Mouse (Mus musculus): ENCODE measurements at regions not wholly inside any gene's neighbourhood (a gene's known extent, or its start where the extent isn't known, plus 50 kb on each side); places are given as distances from the start of the nearest gene placed in this dataset.

GRCm38 (mm10) chr3:21381072-21381471 is 695.4 kb upstream of the Tbl1xr1 start:
- no peak for DNase-seq (ENCODE audit: low spot score)

GRCm38 (mm10) chr3:21403551-21403950 is 672.9 kb upstream of the Tbl1xr1 start:
- no peak for DNase-seq (ENCODE audit: low spot score)

- no peak for DNase-seq (ENCODE audit: low spot score)
These were observed 672.4 kb upstream of the Tbl1xr1 start for GRCm38 (mm10) chr3:21404058-21404457.

- no peak for DNase-seq (ENCODE audit: low spot score)
These were observed 669.4 kb upstream of the Tbl1xr1 start for GRCm38 (mm10) chr3:21407077-21407476.

DNA sequence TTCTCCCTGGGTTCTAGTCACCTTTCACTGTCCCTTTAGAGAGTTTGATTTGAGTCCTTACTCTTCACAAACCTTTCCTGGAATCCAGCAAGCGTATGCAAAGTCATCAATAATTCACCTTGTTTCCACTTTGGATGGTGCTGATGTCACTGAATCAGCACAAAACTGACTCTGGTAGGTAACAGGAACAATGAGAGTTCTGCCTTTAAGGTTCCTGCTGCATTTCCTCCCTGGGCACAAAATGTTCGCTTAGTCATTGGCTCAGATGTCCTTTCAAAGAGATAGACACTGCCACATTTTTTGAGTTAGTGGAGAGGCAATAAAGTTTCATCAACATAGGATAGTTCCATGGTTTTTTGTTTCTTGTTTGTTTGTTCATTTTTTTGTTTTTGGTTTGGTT is 664.4 kb upstream of the Tbl1xr1 start:
- DNase-seq (ENCODE audit: low spot score): no peak

- no peak for DNase-seq (ENCODE audit: low spot score)
These were observed 653.3 kb upstream of the Tbl1xr1 start for GRCm38 (mm10) chr3:21423139-21423538.

GRCm38 (mm10) chr3:21426538-21426937 is 649.9 kb upstream of the Tbl1xr1 start:
- no peak for DNase-seq (ENCODE audit: low spot score)

GRCm38 (mm10) chr3:21427408-21428031 is 648.9 kb upstream of the Tbl1xr1 start:
- no peak for DNase-seq (ENCODE audit: low spot score)

DNA sequence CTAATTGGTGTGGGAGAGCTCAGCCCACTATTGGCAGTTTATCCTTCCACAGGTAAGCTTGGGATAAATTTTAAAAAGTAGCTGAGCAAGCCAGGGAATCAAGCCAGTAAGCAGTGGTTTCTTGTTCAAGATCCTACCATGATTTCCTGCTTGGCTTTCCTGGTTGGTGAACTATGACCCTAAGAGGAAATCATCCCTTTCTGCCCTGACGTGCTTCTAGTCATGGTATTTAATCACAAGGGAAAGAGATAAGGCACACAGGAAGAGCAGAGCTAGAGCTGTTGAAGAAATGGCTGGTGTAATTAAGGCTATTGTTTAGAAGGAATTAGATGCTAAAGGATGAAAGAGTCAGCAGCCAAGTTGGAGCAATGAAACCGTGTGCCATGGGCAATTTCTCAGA is 648.3 kb upstream of the Tbl1xr1 start:
- no peak for DNase-seq (ENCODE audit: low spot score)

- no peak for DNase-seq (ENCODE audit: low spot score)
These were observed 612.2 kb upstream of the Tbl1xr1 start for GRCm38 (mm10) chr3:21464245-21464644.

GRCm38 (mm10) chr3:21466113-21466645 is 610.3 kb upstream of the Tbl1xr1 start:
- no peak for DNase-seq (ENCODE audit: low spot score)

- DNase-seq (ENCODE audit: low spot score): no peak
These were observed 599.1 kb upstream of the Tbl1xr1 start for GRCm38 (mm10) chr3:21477366-21477765.

DNA sequence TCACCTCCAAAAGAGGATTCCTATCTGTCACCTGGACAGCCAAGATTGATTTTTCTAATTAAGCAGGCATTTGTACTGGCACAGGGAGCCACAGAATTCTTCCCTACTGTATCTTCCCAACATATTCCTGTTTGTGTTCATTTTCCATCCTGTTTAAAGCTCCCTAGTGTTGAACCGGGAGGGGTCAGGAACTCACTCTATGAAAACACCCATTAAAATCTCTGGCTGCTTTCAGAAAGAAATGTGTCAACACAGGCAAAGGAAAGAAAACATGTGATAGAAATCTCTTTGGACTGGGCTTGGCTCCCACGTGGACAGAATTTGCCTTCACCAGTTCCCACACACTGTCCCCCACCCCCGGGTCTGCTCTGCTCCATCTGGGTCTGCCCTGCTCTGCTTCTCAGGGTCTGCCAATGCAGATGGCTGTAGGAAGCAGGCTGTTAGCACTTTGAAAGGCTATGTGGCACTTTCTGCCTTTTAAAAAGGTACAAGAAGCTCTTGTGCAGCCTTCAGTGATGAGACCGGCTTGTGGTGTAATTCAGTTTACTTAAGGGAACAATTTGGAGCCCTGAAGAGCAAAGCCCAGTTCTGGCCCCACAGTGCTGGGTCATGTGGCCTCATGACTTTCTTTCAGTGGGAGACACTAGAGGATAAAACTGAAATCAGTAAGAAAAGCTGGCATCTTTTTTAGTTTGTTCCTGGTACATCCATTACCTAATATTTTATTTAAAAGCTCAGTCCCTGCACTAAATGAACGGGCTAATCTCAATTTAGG is 597.2 kb upstream of the Tbl1xr1 start:
- DNase-seq (ENCODE audit: low spot score): peak; percentile 21

DNA sequence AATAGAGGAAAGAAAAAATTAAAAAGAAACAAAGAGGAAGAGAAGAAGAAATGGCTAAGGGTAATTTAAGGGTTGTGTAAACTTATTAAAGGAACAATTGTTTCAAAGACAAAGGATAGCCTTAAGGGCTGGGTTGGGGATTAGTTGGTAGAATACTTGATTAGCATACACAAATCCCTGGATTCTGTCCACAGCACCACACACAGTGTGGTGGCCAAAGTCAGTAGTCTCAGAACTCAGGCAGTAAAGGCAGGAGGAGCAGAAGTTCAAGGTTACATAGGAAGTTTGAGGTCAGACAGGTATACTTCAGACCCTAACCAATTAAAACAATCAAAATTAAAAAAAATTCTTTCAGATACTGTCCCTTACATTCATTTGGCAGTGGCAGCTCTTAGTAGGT is 596.6 kb upstream of the Tbl1xr1 start:
- no peak for DNase-seq (ENCODE audit: low spot score)

DNA sequence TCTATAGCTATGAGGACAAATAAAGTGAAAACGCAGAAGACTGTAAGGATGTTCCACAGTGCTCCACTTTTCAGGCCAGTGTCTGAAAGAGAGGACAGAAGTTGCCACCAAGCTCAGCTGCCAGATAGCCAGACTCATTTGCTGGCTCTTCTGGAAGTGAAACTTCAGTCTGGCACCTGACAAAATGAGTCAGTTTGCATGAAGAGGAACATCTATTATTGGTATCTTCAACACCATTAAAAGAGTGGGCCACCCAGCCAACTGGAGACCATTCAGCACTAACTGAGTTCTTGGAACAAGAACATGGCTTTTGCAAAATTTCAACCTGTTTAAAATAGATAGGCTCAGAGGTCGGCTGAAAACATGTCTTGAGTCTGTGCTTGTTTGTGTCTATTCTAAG is 592.4 kb upstream of the Tbl1xr1 start:
- DNase-seq (ENCODE audit: low spot score): no peak

DNA sequence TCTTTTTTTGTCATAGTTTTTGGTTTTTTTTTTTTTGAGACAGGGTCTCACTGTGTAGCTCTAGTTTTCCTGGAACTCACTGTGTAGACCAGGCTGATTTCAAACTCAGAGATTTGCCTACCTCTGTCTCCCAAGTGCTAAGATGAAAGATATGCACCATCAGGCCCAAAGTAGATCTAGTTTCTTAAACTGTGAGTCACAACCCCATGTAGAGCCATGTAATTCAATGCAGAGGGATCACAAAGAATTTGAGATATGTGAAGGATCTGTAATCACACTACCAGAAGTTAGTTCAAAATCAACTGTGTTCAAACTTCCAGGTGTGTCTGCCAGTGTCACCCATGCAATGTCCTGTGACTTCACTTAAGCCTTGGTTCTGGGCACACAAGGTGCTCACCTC is 591.0 kb upstream of the Tbl1xr1 start:
- no peak for DNase-seq (ENCODE audit: low spot score)

DNA sequence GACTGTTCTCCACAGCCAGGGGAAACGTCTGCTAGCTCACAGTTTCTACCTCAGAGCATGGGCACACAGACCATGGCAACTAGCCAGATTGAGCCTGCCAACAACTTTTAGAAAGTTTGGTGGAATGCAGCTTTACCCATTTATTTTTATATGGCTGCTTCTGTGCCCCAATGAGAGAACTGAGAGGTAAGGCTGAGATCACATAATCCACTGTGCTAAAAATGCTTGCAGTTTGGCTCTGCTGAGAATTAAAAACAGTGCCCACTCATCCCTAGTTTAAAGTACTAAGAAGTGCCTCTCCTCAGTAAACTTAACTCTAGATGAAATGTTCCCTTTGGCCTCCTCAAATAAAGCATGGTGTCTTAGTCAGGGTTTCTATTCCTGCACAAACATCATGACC is 586.9 kb upstream of the Tbl1xr1 start:
- no peak for DNase-seq (ENCODE audit: low spot score)

DNA sequence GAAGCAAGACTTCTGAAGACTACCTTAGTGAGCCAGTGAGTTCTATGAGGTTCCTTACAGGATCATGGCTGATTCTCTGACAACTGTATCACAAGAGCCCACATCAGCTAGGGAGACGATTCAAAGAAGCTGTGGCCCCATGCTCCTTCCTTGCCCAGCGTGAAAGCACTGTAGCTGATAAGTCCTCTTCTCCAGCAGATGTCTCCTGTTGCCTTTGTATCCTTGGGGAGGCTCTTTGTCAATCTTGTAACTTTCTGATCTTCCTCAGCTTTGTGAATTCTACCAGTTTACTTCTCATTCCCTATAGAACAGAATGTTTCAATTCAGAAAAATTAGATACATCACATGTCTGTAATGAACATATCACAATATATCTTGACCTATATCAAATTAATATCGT is 584.0 kb upstream of the Tbl1xr1 start:
- DNase-seq (ENCODE audit: low spot score): no peak

DNA sequence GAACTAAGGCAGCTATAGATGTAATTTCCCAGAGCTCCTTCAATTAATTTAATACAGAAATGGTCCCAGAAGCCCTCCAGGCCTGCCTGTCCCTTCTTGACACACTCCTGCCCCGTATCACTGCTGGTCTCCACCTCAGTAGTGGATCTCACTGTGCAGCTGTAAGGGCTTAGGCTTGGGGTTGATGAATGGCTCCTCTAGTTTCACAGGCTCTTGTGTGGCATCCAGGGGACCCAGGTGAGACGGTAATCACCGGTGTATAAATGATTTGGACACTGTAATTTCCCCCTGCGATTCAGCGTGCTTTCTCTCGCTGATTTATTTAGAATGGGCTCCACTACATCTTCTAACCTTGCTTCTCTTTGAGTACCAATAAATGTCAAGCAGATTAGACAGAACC is 583.1 kb upstream of the Tbl1xr1 start:
- DNase-seq (ENCODE audit: low spot score): no peak

DNA sequence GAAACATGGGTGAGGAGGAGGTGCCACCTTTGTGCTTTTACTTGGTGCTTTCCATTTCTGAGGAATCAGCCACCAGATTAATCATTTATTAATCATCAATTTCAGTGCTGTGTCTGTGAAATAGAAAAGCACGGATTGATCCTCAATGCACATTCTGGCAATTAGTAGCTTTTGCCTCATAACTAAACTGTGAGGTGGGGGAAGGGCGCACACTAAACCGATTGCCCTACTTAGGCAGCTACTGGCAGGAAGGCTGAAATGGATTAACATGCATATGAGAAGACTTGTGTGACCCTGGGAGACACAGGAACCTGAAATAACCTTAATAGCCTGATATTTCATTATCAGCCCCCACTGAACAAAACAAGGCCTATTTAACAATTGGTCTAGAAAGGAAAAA is 581.5 kb upstream of the Tbl1xr1 start:
- no peak for DNase-seq (ENCODE audit: low spot score)

GRCm38 (mm10) chr3:21495651-21496050 is 580.8 kb upstream of the Tbl1xr1 start:
- no peak for DNase-seq (ENCODE audit: low spot score)

- DNase-seq (ENCODE audit: low spot score): no peak
These were observed 580.3 kb upstream of the Tbl1xr1 start for GRCm38 (mm10) chr3:21496166-21496565.

DNA sequence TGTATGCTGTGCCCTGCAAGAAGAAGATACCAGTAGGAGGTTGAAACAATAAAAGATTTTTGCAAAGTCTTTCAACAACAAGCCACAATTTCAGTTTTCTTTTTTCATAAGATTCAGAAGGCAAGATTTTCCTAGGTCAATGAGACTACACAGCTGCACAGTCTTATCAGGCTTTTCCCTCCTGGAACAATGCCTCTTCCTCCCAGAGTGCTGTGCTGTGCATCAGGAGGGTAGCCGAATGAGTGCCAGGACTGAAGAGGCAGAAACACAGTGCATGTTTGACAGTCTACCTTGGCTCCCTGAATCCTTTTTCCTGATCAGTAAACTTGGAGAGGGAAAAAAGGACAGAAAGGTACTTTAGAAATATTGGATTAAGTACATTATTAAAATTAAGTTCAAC is 579.4 kb upstream of the Tbl1xr1 start:
- DNase-seq (ENCODE audit: low spot score): no peak

- no peak for DNase-seq (ENCODE audit: low spot score)
These were observed 568.8 kb upstream of the Tbl1xr1 start for GRCm38 (mm10) chr3:21507655-21508054.
